Mouse (Mus musculus): Measurements from ENCODE around the gene Fam208a.

Gene Fam208a

DNA sequence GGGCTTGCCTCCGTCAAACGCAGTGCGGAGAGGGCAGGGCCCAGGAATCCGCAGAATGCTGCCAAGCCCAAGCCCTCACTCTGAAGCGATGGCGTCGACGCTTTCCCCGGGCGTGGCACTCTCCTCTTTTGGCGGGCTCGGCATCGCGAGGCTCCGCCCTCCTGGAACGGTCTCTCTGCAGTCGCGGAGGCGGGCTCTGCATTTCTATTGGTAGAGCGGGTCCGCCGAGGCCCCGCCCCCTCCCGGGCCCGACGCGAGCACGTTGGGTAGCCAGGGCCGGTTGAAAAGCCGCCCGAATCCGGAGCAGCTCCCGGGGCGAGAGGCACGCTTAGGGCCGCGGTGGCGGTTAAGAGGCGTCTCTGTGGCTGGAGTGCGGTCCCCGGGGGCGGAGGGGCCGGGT, at the start of gene Fam208a:
Fam208a (plus strand) TSS at position 262 of the 400 bp plus-strand sequence.
- DNase-seq (ENCODE audit: low spot score), result peak; percentile 91

DNA sequence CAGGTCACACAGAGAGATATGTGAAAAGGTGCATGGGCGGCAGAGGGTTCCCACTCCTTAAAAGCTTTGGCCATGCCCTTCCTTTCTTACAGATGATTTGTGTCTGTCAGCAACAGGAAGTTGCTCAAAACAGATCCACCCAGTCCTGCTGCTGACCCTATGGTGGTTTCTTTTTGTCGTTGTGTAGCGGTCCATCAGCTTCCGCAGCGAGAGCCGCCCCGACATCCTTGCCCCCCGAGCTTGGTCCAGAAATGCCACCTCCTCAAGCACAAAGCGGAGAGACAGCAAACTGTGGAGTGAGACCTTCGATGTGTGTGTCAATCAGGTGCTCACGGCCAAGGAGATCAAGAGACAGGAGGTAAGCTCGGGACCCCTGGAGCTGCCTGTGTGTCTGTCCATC, 49.2 kb upstream of the Fam208a start:
- no peak for DNase-seq (ENCODE audit: low spot score)

DNA sequence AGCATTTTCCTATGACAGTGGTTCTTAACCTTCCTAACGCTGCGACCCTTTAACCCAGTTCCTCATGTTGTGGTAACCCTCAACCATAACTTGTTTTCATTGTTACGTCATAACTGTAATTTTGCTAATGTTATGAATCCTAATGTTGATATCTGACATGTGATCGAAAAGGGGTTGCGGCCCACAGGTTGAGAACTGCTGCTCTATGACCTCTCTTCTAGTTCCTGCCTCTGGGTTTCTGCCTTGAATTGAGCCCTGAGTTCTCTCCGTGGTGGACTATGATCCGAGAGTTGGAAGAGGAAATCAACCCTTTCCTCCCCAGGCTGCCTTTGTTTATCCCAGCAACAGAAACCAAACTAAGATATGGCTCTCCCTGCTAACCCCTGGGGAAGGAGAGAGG, 47.2 kb upstream of the Fam208a start:
- DNase-seq (ENCODE audit: low spot score), result no peak

DNA sequence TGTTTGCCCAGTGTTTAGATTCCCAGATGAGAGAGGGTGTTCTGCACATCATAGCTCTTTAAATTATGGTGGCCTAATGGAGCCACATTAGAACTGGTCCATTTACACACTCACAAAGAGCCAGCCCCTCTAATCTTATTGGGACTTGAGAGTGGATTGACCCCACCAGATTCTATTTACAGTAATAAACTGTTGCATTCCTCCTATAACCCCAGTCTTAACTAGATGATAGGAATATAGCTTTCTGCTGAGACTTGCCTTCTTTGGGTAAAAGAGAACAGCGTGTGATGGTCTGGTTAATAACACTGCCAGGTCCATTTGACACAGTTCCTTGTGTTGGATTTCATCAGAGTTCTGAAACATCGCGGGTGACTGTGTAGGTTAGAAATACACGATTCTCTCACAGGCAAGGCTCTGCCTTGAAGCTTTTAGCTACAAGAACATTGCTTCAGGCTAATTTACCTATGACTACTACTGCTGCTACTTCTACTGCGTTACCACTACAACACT, 45.3 kb upstream of the Fam208a start:
- DNase-seq (ENCODE audit: low spot score), result no peak

DNA sequence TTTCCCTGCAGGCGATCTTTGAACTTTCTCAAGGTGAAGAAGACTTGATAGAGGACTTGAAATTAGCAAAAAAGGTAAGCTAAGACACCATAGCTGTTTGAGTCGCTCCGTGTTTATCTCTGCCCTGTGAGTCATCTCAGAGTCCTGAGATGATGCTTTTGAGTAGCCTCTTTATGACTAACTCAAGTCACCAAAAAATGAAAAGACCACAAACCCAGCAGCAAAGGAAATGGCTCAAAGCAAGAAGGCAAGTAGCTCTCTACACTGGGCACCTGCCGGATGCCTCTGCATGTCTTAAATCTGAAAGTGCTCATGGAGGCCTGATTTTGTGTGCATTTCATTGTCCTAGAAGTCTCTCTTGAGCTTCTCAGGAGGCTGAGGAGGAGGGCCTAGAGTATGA, 44.5 kb upstream of the Fam208a start:
- DNase-seq (ENCODE audit: low spot score), result no peak

DNA sequence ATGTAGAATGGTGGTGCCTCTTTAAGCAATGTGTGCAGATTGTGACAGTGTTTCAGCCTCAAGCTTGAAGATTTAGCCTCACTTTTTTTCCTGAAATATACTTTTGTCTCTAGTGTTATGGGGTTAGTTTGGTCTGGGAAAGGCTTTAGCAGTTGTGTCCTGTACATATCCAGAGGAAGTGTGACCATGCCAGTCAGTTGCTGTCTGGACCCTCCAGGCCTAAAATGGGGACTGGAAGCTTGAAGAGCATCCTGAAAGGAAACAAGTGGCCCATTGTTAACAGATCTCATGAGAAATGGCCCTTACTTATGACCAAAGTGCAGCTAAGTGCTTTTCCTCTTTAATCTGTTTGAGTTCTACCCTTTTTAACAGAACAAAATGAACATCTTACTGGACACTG, 40.0 kb upstream of the Fam208a start:
- no peak for DNase-seq (ENCODE audit: low spot score)

DNA sequence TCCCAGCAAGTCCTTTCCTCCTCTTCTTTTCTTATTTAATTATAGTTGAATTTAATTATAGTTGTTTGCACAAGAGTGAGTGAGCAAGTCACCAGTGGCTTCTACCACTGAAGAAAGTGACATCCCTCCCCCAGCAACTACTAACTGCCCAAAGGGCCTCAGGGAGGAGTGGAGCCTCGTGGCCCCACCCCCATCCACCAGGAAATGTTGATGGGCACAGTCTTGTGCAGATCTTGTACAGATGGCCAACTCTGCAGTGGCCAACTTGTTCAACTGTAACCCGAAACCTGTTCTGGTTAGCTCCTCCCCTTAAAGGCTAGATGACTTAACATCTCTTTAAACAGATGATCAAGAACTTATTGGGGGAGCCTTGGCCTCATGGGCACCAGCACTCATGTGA, 38.9 kb upstream of the Fam208a start:
- no peak for DNase-seq (ENCODE audit: low spot score)

DNA sequence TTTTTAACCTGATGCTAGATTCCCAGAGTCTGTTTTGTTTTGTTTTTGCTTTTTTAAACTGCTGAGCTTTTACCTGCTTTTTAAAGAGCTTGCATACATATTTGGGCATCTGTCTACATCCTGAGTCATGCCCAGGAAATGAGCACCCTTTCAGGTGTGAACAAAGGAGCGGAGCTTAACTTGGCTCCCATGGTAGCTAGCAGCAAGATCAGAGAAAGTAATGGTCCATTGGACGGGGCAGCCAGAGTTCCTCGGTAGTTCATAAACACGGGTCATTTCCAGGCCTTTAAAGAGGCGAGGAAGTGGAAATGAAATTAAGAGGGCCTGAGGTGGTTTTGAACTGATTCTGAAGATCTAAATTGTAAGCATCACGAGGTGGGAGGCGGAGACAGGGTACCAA, 38.0 kb upstream of the Fam208a start:
- no peak for DNase-seq (ENCODE audit: low spot score)

DNA sequence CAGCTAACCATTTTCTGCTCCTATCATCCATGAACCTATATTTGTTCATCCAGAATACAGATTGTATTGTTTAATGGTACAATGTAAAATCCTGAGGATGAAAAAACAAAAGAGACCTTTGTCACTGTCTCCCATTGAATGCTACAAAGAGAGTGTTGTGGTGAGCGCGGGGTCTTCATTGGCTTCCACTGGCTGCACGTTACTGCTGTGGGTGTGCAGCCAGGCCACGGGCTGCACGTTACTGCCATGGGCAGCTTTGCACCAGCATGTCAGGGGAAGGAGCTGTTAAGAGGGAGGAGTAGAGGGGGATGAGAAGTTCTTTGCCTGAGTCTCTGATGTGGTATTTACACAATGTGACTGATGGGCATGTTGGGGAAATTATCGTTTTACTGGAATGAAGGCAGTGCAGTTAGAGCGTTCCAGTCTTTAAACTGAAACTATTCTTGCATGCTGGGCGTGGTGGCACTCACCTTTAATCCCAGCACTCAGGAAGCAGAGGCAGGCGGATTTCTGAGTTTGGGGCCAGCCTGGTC, 36.8 kb upstream of the Fam208a start:
- no peak for DNase-seq (ENCODE audit: low spot score)

DNA sequence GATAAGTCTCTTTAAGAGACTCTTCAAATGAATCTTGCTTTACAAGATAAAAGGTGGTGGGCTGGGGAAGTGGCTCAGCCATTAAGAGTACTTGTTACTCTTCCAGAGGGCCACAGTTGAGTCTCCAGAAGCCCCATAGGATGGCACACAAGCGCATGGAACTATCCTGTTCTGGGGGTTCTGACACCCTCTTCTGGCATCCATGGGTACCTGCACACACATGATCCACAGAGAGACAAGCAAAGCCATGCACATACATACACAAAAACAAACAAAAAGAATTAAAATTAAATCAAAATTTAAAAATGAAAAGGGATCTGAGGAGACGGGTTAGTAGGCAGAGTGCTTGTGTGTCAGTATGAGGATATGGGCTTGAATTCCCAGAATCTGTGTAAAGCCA, 36.0 kb upstream of the Fam208a start:
- DNase-seq (ENCODE audit: low spot score), result no peak

DNA sequence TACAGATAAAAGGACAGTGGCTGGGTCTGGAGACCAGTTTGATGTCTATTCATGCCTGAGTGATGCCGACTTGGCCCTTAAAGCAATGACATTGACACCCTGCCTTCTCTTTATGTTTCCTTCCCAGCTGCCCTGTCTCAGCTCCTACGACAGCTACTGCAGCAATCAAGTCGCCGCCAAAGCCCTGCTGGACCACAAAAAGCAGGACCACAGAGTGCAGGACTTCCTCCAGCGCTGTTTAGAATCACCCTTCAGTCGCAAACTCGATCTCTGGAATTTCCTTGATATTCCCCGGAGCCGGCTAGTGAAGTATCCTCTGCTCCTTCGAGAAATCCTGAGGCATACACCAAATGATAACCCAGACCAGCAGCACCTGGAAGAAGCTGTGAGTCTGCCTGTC, 34.8 kb upstream of the Fam208a start:
- no peak for DNase-seq (ENCODE audit: low spot score)

DNA sequence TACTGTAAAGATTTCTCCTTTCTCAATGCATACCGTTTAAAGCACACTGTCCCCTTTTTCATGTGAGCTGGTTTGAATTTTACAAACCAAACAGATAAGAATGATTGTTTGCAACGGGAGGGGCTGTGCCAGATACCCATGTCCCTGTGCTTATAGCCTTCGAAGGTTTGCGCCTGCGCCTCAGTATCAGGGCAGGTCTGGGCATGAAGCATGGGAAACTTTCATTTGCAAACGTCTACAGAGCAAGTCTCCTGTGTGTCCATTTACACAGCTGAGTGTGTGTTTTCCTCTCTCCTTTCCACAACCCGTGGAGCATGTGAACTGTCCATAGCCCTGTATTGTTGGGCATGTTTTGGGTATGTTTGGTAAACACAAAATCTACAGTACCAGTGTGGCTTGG, 32.2 kb upstream of the Fam208a start:
- DNase-seq (ENCODE audit: low spot score), result no peak

DNA sequence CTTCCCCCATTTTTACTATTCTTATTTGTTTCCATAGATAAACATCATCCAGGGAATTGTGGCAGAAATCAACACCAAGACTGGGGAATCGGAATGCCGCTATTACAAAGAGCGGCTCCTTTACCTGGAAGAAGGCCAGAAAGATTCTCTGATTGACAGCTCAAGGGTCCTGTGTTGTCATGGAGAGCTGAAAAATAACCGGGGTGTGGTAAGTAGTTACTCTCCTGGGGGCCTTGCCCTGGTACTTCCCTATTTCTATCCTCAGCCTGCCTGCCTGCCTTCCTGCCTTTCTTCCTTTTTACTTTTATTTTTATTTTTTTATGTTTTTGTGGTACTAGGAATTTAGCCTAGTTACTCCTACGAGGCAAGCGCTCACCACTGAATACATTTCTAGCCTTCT, 31.1 kb upstream of the Fam208a start:
- no peak for DNase-seq (ENCODE audit: low spot score)

DNA sequence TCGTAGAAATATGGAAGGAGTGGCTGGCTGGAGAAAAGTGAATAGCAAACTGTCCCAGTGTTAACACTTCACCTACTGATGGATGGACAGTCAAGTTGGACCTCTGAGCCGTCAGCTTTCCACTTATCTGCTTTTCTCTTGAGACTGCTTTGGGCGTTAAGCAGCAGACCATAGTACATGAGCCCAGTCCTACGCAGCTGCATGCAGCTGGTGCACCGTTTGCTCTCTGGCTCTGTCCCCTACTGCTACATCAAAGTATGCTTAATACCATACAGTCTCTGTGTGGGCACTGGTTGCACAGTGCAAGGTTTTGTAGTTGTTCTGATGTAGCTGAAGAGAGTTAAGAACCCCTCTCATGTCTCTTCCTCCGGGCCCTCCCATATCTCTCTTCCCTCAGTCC, 28.1 kb upstream of the Fam208a start:
- no peak for DNase-seq (ENCODE audit: low spot score)

DNA sequence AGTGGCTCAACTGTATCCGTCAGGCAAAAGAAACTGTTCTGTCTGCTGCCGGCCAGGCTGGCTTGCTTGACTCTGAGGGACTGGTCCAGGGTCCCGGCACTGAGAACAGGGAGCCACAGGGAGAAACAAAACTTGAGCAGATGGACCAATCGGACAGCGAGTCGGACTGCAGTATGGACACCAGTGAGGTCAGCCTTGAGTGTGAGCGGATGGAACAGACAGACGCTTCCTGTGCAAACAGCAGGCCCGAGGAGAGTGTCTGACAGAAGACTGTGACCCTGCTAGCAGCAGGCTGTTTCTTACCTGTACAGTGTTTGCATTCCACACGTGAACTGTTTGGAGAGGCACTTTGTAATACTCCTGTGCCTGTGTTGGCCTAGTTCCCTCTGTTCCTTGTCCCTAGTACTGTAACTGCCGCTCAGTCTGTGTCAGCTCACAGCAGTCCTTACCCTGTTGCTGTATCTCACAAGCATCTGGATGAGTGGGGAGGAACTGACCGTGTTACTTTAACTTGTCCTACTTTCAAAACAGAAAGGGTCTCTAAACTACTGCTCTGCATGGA, 26.8 kb upstream of the Fam208a start:
- DNase-seq (ENCODE audit: low spot score), result no peak

DNA sequence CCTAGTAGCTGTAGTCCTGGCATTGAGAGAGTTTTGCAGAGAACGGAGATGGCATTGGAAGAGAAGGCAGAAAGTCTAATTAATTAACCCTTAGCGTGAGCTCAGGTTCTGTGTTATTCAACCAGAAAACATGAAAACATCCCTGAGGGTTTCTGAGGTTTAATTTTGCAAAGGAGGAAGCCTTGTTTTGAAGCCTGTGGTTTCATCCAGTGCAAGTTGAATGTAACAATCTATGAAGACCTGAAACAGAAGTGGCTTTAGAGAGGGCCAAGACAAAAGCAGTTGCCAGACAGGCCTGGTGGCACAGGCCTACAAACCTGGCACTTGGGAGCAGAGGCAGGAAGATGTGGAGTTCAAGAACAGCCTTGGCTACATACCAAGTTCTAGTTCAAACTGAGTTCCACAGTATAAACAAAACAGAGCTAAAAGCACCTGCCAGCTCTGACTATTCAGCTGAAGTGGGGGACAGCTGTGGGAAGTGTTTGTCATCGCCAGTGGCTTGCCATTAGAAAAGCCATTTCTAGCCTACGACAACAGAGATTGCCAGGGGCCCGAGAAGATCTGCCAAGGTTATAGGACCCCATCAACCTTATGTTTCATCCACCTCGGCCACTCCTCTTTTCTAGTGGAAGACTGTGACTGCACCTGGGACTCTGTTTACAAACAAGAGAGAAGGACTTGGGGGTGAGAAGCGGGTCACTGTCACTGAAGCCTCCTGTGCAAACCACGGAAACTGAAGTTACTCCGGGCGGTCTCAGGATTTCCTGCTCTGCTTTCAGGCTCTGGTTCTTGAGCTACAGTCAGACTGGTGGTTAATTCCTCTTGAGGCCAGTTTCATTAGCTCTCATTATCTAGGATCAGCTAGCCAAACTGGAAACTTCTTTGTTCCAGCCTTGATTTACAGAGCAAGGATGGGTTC, 26.0 kb upstream of the Fam208a start:
- no peak for DNase-seq (ENCODE audit: low spot score)

DNA sequence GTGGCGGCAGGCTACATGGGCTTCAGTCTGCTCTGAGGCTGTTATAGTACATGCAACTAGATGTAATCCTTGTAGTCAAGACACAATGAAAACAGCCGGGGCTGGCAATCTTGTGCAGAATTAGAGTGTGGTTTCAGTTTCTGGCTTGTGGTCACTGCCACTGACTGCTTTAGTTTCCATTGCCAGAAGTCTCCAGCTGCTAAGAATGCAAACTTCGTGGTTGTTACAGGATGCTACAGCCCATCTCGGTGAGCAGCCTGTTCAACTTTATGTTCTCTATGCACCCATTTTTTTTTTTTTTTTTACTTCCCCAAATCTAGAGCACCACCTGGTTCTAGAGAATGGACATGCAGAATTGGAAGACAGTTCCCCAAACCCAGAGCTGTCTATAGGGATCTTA, 23.2 kb upstream of the Fam208a start:
- DNase-seq (ENCODE audit: low spot score), result peak; percentile 56

DNA sequence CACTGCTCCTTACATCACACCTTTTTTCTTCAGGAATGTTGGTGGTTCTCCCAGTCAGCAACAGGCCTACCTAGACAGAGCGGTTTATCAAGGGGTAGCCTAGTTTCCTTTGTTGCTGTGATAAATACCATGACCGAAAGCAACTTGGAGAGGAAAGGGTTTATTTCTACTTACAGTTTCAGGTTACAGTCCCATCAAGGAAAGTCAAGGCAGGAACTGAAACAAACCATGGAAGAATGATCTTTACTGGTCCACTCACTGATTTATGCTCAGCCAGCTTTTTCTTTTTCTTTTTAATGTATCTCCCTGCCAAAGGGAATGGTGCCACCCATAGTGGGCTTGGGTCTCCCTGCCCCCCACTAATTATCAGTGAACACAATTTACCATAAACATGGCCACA, 22.7 kb upstream of the Fam208a start:
- no peak for DNase-seq (ENCODE audit: low spot score)

DNA sequence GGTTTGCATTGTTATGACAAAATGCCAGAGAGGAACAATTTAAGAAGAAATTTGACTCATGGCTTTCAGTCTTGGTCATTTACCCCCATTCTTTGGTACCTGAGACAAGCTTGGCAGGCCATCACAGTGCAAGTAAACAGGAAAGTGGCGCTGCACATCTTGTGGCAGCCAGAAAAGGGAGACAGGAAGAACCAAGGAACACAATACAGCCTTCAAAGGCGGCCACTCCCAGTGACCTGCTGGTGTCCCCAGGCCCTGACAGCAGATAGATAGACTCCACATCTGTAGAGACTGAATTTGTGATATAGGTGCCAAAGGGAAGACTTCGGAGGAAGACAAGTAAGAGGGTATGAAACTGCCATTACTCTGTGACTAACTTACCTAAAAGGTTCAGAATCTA, 20.4 kb upstream of the Fam208a start:
- no peak for DNase-seq (ENCODE audit: low spot score)

DNA sequence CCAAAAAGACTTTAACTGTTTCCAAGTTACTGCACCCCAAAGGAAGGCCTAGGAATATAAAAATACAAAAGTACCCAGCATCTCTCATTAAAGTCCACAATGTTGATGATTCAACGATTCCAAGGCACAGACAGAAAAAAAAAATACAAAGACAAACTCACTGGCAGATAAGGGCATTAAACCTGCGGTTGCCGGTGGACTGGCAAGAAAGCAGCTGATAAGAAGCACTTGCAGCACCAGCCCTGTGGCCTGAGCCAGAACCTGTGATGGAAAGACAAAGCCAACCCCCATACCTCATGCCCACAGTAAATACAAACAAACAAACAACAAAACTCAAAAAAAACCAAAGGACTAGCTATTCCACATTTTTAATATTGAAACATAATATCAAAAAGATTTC, 19.0 kb upstream of the Fam208a start:
- no peak for DNase-seq (ENCODE audit: low spot score)

DNA sequence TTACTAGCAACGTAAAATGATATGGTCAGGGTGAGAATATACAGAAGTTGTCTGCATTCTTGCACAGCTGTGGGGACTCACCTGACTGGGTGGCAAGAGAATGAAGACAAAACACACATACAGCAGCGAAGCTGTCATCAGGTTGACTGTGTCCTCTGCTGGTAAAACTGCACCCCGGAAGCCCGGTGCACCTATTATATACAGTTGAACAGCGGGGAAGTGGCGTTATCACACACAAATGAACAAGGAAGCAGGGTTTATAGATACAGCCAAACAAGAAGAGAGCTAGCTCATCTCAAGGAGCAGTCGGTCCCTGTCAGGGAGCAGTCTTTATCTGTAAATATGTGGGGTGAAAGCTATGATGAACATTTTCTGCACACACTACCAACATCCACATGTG, 17.1 kb upstream of the Fam208a start:
- no peak for DNase-seq (ENCODE audit: low spot score)

DNA sequence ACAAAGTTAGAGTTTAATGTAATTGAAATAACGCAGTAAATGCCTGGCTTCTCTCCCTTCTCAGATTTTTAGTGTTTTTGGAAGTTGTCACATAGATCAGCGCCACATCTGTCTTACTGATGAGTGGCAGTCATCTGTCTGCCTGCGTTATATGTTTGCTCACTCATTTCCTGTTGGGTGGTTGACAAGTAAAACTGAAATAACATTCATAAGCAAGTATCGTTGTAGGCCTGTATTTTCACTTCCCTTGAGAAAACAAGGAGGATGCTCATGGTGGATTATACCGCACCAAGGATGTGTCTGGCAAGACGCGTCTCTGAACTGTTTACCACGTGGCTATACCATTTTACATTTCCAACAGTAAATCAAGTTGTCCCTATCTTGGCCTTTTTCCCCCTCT, 15.9 kb upstream of the Fam208a start:
- DNase-seq (ENCODE audit: low spot score), result no peak

DNA sequence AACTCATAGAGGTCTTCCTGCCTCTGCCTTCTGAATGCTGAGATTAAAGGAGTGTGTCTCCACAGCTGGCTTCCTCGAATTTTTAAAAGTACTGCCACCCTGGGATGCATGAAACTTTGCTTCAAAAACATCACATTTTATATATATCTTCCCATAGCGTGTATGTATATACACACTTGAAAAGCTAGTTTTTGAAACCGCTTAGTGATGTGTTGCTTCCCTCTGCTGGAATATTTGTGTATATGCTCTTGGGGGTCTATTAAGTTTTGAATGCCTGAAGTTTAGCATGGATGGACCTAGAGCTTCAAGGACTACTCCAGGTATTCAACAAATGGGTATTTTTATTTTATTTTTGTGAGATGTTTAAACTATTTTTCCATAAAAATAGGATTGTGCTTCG, 14.7 kb upstream of the Fam208a start:
- no peak for DNase-seq (ENCODE audit: low spot score)

All from spleen, adult 12 weeks (tissue).